Mouse (Mus musculus) brown adipose tissue, adult 24 weeks (tissue): ENCODE measurements at regions not wholly inside any gene's neighbourhood (a gene's known extent, or its start where the extent isn't known, plus 50 kb on each side); places are given as distances from the start of the nearest gene placed in this dataset.

ENCODE experiments used
- H3K27ac ChIP-seq: fragments of 200-500 bp; replicated peaks from 2 replicates; pipeline ENCODE4 v1.5.1; 2012; ENCODE audit warnings: low read depth, mild to moderate bottlenecking, low read length
- H3K4me1 ChIP-seq: fragments of 200-500 bp; 2 replicates; pipeline ENCODE4 v1.6.1; 2012; ENCODE audit warnings: low read length, mixed read lengths; ENCODE audit not compliant: control insufficient read depth, insufficient read depth, insufficient read length
- H3K4me3 ChIP-seq: fragments of 200-500 bp; 2 replicates; pipeline ENCODE4 v1.5.1; 2012; ENCODE audit warnings: low read depth, mild to moderate bottlenecking, low read length, moderate library complexity; ENCODE audit not compliant: insufficient read depth

GRCm38 (mm10) chr11:31784332-31784901 is 87.6 kb upstream of the Cpeb4 start:
- Histone ChIP-seq H3K27ac (no peak overlapping the region), H3K4me3 (no peak overlapping the region), H3K4me1 (no peaks in the 10 kb centered on the region)

GRCm38 (mm10) chr11:31785160-31785559 is 86.9 kb upstream of the Cpeb4 start:
- Histone ChIP-seq H3K4me1 (no peaks in the 10 kb centered on the region), H3K4me3 (no peak overlapping the region), H3K27ac (no peak overlapping the region)

- no peak overlapping the region for H3K4me3 ChIP-seq
- H3K4me1 ChIP-seq = no peaks in the 10 kb centered on the region
- no peak overlapping the region for H3K27ac ChIP-seq
Measured at GRCm38 (mm10) chr11:31787376-31787775, 84.6 kb upstream of the Cpeb4 start.

GRCm38 (mm10) chr11:31787917-31788703 is 83.9 kb upstream of the Cpeb4 start:
- H3K27ac ChIP-seq = no peak overlapping the region
- no peaks in the 10 kb centered on the region for H3K4me1 ChIP-seq
- no peak overlapping the region for H3K4me3 ChIP-seq

- no peak overlapping the region for H3K27ac ChIP-seq
- H3K4me3 ChIP-seq = no peak overlapping the region
- no peaks in the 10 kb centered on the region for H3K4me1 ChIP-seq
Measured at GRCm38 (mm10) chr11:31789967-31790366, 82.0 kb upstream of the Cpeb4 start.

- H3K4me1 ChIP-seq = no peaks in the 10 kb centered on the region
- H3K4me3 ChIP-seq = no peak overlapping the region
- H3K27ac ChIP-seq = no peak overlapping the region
Measured at GRCm38 (mm10) chr11:31791264-31791663, 80.7 kb upstream of the Cpeb4 start.

GRCm38 (mm10) chr11:31795084-31795483 is 76.9 kb upstream of the Cpeb4 start:
- H3K4me3 ChIP-seq = no peak overlapping the region
- H3K27ac ChIP-seq = no peak overlapping the region
- no peaks in the 10 kb centered on the region for H3K4me1 ChIP-seq

- Histone ChIP-seq H3K27ac (peak overlapping the region; percentile 49), H3K4me1 (no peaks in the 10 kb centered on the region), H3K4me3 (no peak overlapping the region)
Measured at GRCm38 (mm10) chr11:31796245-31796644, 75.8 kb upstream of the Cpeb4 start.

- Histone ChIP-seq H3K4me3 (no peak overlapping the region), H3K27ac (no peak overlapping the region)
Measured at GRCm38 (mm10) chr11:31801575-31801974, 70.4 kb upstream of the Cpeb4 start.

GRCm38 (mm10) chr11:31803319-31803891 is 68.6 kb upstream of the Cpeb4 start:
- Histone ChIP-seq H3K4me3 (no peak overlapping the region), H3K27ac (peak overlapping the region; percentile 58), H3K4me1 (peaks cover 13% of the 10 kb centered on the region)

More at GRCm38 (mm10) chr11:31801575-31801974, 70.4 kb upstream of the Cpeb4 start:
- peaks cover 8% of the 10 kb centered on the region for H3K4me1 ChIP-seq

- Histone ChIP-seq H3K4me1 (peaks cover 13% of the 10 kb centered on the region), H3K27ac (no peak overlapping the region), H3K4me3 (no peak overlapping the region)
Measured at GRCm38 (mm10) chr11:31804518-31804917, 67.5 kb upstream of the Cpeb4 start.

GRCm38 (mm10) chr11:31807461-31808215 is 64.4 kb upstream of the Cpeb4 start:
- Histone ChIP-seq H3K27ac (peak overlapping the region; percentile 31; the same call in 1 of the 2 replicates), H3K4me1 (peaks cover 13% of the 10 kb centered on the region), H3K4me3 (no peak overlapping the region)

GRCm38 (mm10) chr11:31808216-31808838 is 63.7 kb upstream of the Cpeb4 start:
- H3K27ac ChIP-seq = no peak overlapping the region
- H3K4me3 ChIP-seq = no peak overlapping the region
- H3K4me1 ChIP-seq = peaks cover 11% of the 10 kb centered on the region

- H3K27ac ChIP-seq = no peak overlapping the region
- H3K4me1 ChIP-seq = peaks cover 8% of the 10 kb centered on the region; the same call in 1 of the 2 replicates
- no peak overlapping the region for H3K4me3 ChIP-seq
Measured at GRCm38 (mm10) chr11:31810011-31810786, 61.8 kb upstream of the Cpeb4 start.
